Mouse (Mus musculus) lung, postnatal 0 days (tissue): ENCODE data around the gene Unc5c. TPM values are rescaled to one million over a fixed set of nuclear protein-coding genes. Genes with fewer than 3 reads are reported as not detected.

Source experiments
- ATAC-seq: fragments of 200-750 bp; cut with Nextera tagmentation; 2 replicates; pipeline ENCODE4 v1.8.0; 2017; ENCODE audit warnings: moderate library complexity
- DNase-seq: peaks from one replicate; pipeline ENCODE4 v3.0.0-alpha.2; 2016; ENCODE audit warnings: low spot score
- H3K27ac ChIP-seq: fragments of 300-500 bp; sonication (generic); 2 replicates; pipeline ENCODE4 v1.5.1; 2014; ENCODE audit warnings: antibody characterized with exemption, mild to moderate bottlenecking, low read length, mixed read lengths
- H3K27me3 ChIP-seq: fragments of 300-500 bp; sonication (generic); replicated peaks from 2 replicates; pipeline ENCODE4 v1.6.1; 2014; ENCODE audit warnings: low read length, mixed read lengths; ENCODE audit not compliant: insufficient read depth
- H3K36me3 ChIP-seq: fragments of 300-500 bp; sonication (generic); 2 replicates; pipeline ENCODE4 v1.6.1; 2014; ENCODE audit warnings: low read length, mixed read lengths; ENCODE audit not compliant: insufficient read depth
- H3K4me1 ChIP-seq: fragments of 300-500 bp; sonication (generic); 2 replicates; pipeline ENCODE4 v1.6.1; 2014; ENCODE audit warnings: antibody characterized with exemption, low read depth, low read length, mixed read lengths; ENCODE audit not compliant: insufficient read depth
- H3K4me2 ChIP-seq: fragments of 300-500 bp; sonication (generic); replicated peaks from 2 replicates; pipeline ENCODE4 v1.6.1; 2014; ENCODE audit warnings: low read depth, mild to moderate bottlenecking, low read length, moderate library complexity, mixed read lengths
- H3K4me3 ChIP-seq: fragments of 300-500 bp; sonication (generic); 2 replicates; pipeline ENCODE4 v1.5.1; 2014; ENCODE audit warnings: low read depth, low read length
- H3K9ac ChIP-seq: fragments of 300-500 bp; sonication (generic); replicated peaks from 2 replicates; pipeline ENCODE4 v1.6.1; 2014; ENCODE audit warnings: low read depth, mild to moderate bottlenecking
- H3K9me3 ChIP-seq: fragments of 300-500 bp; sonication (generic); 2 replicates; pipeline ENCODE4 v1.6.1; 2016; ENCODE audit warnings: low read length, mixed read lengths
- CTCF ChIP-seq: IDR thresholded peaks from 2 replicates; pipeline ENCODE4 v1.5.1; 2016; ENCODE audit warnings: antibody characterized with exemption, mild to moderate bottlenecking
- EP300 ChIP-seq: IDR thresholded peaks from 2 replicates; pipeline ENCODE4 v1.6.1; 2016; ENCODE audit warnings: antibody characterized with exemption, mild to moderate bottlenecking, control low read depth
- WGBS: fragments of 180-500 bp; shearing (Covaris S2); extraction: QIAGEN DNeasy Blood & Tissue Kit; methylation state at CpG from one replicate; pipeline ENCODE4 v1.1.7; 2014; 5-methylcytosine and 5-hydroxymethylcytosine counted together
- polyA plus RNA-seq: library from polyadenylated mRNA; unstranded; fragments of >200 nt; fragmentation: Nextera tagmentation; extraction: Ambion mirVana; gene quantifications from 2 replicates; pipeline ENCODE4 v1.2.1, GENCODE M21; 2015

Gene Unc5c
- polyA plus RNA-seq, 1 experiment from 2014 or later, result 6.5 TPM

DNA sequence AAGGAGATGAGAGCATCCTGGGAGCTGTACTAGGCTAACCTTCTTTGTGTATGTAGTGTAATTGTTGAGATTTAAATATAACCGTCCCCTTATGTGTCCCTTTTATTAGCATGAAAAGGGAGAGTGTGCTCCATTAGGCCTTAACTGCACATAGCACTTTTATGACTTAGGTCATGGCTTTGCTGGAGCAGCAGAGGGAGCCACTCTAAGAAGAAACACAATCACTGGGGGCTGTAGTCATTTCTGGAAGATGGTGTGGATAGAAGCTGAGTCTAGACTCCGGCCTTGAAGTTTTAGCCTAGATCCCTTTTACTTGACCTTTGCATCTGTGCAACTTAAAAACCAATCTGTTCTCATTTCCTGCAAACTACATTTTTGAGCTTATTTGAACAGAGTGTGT, 4.3 kb downstream of the Unc5c start:
- no peak overlapping the region for H3K9ac ChIP-seq
- H3K27ac ChIP-seq, result no peak overlapping the region
- H3K27me3 ChIP-seq, result 0 out of 2 replicates have a peak, but pooled peaks cover 8% of the 10 kb centered on the region
- H3K36me3 ChIP-seq, result no peaks in the 10 kb centered on the region
- TF ChIP-seq CTCF (peak; percentile 64), EP300 (no peak)
- H3K4me1 ChIP-seq, result no peaks in the 10 kb centered on the region
- no peak overlapping the region for H3K4me2 ChIP-seq
- no peak overlapping the region for H3K4me3 ChIP-seq
- DNase-seq (peak; percentile 37), ATAC-seq (no peak)
- WGBS, result 40% methylated on average over 2 of the region's 2 CpGs
- H3K9me3 ChIP-seq, result no peaks in the 10 kb centered on the region

- Histone ChIP-seq H3K36me3 (no peaks in the 10 kb centered on the region), H3K4me2 (no peak overlapping the region)
- 48% methylated on average over 5 of the region's 5 CpGs for WGBS
These were observed 8.2 kb downstream of the Unc5c start for GRCm38 (mm10) chr3:141473205-141473604.

GRCm38 (mm10) chr3:141475389-141475788, 10.4 kb downstream of the Unc5c start:
- DNase-seq (no peak), ATAC-seq (no peak)
- no peak overlapping the region for H3K27ac ChIP-seq
- 48% methylated on average over 5 of the region's 5 CpGs for WGBS
- no peak overlapping the region for H3K9ac ChIP-seq
- no peak overlapping the region for H3K4me2 ChIP-seq
- H3K27me3 ChIP-seq, result no peaks in the 10 kb centered on the region
- no peaks in the 10 kb centered on the region for H3K36me3 ChIP-seq
- H3K4me1 ChIP-seq, result no peaks in the 10 kb centered on the region
- no peak overlapping the region for H3K4me3 ChIP-seq
- no peaks in the 10 kb centered on the region for H3K9me3 ChIP-seq
- no peak for TF ChIP-seq CTCF
- TF ChIP-seq EP300, result no peak

More at GRCm38 (mm10) chr3:141473205-141473604, 8.2 kb downstream of the Unc5c start:
- Histone ChIP-seq H3K9me3 (no peaks in the 10 kb centered on the region), H3K27ac (no peak overlapping the region), H3K27me3 (no peaks in the 10 kb centered on the region), H3K4me1 (no peaks in the 10 kb centered on the region), H3K9ac (no peak overlapping the region), H3K4me3 (no peak overlapping the region)
- ATAC-seq (no peak), DNase-seq (no peak)
- TF ChIP-seq EP300 (no peak), CTCF (peak; percentile 46)

DNA sequence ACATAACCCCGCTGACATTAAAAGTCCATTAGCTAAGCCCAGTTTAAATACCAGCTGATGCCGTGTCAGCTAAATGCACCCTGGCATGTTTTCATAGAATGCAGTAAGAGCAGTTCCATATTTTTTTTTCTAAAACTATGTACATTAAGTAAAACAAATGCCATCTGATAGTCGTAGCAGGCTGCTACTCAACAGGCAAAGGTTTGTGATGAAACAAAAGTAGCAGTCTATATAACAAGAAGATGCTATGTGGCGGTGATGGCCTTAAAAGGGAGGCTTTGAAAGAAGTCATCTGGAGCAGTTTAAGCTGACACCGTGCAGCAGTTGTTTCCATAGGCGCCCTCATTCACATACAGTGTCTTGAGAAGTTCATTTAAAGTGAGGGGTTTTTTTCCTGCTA, 10.9 kb downstream of the Unc5c start:
- H3K27me3 ChIP-seq, result no peaks in the 10 kb centered on the region

DNA sequence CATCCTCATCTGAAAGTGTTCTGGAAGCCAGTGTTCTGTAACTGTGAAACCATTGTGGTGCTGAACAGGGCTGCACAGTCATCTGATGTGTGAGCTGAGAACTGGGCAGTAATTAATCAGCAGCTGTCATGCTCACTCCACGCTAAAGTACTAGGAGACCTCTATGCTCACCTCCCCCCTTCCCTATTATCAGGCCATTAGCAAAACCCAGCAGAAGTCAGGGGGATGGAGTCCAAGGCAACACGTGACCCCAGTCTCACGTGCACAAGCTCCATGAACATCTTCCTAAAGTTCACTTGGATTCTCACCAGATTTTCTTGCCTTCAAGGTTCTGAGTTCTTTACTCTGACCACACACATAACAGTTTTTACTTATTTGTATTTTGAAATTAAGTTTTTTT, 11.7 kb downstream of the Unc5c start:
- WGBS, result 15% methylated on average over 3 of the region's 3 CpGs
- TF ChIP-seq CTCF (no peak), EP300 (no peak)
- Histone ChIP-seq H3K36me3 (no peaks in the 10 kb centered on the region), H3K4me1 (no peaks in the 10 kb centered on the region), H3K27me3 (no peaks in the 10 kb centered on the region), H3K9ac (no peak overlapping the region), H3K4me2 (no peak overlapping the region), H3K9me3 (no peaks in the 10 kb centered on the region), H3K27ac (no peak overlapping the region), H3K4me3 (no peak overlapping the region)
- ATAC-seq, result peak; percentile 33; the same call in 1 of the 2 replicates
- DNase-seq, result peak; percentile 12

More for the DNA sequence above, 10.9 kb downstream of the Unc5c start:
- ATAC-seq (peak; percentile 76), DNase-seq (peak; percentile 52)
- no peak overlapping the region for H3K27ac ChIP-seq
- TF ChIP-seq CTCF (no peak), EP300 (no peak)
- no peak overlapping the region for H3K4me3 ChIP-seq
- H3K4me1 ChIP-seq, result no peaks in the 10 kb centered on the region
- H3K4me2 ChIP-seq, result no peak overlapping the region
- WGBS, result 27% methylated on average over 6 of the region's 6 CpGs
- no peaks in the 10 kb centered on the region for H3K36me3 ChIP-seq
- H3K9ac ChIP-seq, result no peak overlapping the region
- no peaks in the 10 kb centered on the region for H3K9me3 ChIP-seq

GRCm38 (mm10) chr3:141482465-141482864, 17.4 kb downstream of the Unc5c start:
- H3K27me3 ChIP-seq, result no peaks in the 10 kb centered on the region
- H3K9ac ChIP-seq, result no peak overlapping the region
- TF ChIP-seq EP300 (no peak), CTCF (no peak)
- no peak overlapping the region for H3K4me2 ChIP-seq
- H3K27ac ChIP-seq, result no peak overlapping the region
- no peak for ATAC-seq
- H3K36me3 ChIP-seq, result no peaks in the 10 kb centered on the region
- no peak for DNase-seq
- 66% methylated on average over 4 of the region's 4 CpGs for WGBS
- H3K4me3 ChIP-seq, result no peak overlapping the region
- no peaks in the 10 kb centered on the region for H3K4me1 ChIP-seq
- H3K9me3 ChIP-seq, result no peaks in the 10 kb centered on the region
